Mouse (Mus musculus) c-Kit-negative CD71-positive TER-119-positive erythroid progenitor cells, embryonic 14.5 days (primary cell): ENCODE measurements around the gene Rpn1.
A peak's percentile ranks its signal among the peaks of the same experiment; 100 is the strongest.

ENCODE experiments used
- DNase-seq: peaks from one replicate; pipeline ENCODE4 v3.0.0-alpha.2; 2013; ENCODE audit warnings: low read depth, low spot score

Gene Rpn1

DNA sequence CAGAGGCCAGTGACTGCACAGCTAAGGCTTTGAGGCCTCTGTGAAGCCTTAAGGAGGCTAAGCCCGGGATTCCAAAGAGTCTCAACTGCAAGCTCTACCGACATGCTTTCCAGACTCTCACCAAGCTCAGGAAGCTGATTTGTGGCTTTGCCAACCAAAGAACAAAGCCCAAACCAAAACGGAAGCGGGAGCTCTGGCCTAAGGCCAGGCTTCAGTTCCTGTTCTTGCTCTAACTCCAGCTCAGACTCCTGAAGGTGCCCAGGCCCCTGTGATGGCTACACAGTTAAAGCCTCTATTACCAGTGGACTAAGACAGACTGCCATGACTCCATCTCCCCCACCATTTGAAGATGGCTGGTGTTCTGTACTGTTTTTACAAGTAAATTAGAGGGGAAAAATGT lies 19.2 kb upstream of the Rpn1 start:
- no peak for DNase-seq

GRCm38 (mm10) chr6:88065968-88066367 lies 18.3 kb upstream of the Rpn1 start:
- no peak for DNase-seq

- no peak for DNase-seq
Measured at GRCm38 (mm10) chr6:88067722-88068121, 16.6 kb upstream of the Rpn1 start.

DNA sequence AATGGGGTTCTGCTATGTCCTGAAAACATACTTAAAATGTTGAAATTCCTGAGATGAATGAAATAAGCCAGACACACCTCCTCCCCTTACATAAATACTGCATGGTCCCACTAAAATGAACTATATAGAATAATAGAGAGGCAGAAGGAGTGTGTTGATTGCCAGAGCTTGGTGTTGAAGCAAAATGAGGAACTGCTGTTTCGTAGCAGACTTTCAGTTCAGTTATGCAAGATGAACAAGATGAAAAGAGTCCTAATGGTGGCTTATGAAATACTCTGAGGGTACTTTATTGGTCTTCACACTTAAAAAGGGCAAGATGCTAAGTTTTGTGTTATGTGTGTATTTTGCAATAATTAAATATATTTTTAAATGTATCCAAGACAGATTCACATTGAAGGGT lies 15.5 kb upstream of the Rpn1 start:
- no peak for DNase-seq

DNA sequence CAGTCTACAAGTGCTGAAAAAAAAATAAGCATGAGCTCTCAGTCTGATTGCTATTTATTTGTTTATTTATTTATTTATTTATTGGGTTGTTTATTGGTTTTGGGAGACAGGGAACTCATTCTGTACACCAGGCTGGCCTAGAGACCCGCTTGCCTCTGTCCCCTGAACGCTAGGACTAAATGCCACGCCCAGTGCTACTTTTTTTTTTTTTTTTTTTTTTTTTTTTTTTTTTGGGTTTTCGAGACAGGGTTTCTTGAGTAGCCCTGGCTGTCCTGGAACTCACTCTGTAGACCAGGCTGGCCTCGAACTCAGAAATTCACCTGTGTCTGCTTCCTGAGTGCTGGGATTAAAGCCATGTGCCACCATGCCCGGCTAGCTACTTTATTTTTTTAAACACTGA lies 13.8 kb upstream of the Rpn1 start:
- DNase-seq, result no peak

GRCm38 (mm10) chr6:88071216-88071615 lies 13.1 kb upstream of the Rpn1 start:
- no peak for DNase-seq

GRCm38 (mm10) chr6:88074752-88075554 lies 9.3 kb upstream of the Rpn1 start:
- DNase-seq, result peak; percentile 85

DNA sequence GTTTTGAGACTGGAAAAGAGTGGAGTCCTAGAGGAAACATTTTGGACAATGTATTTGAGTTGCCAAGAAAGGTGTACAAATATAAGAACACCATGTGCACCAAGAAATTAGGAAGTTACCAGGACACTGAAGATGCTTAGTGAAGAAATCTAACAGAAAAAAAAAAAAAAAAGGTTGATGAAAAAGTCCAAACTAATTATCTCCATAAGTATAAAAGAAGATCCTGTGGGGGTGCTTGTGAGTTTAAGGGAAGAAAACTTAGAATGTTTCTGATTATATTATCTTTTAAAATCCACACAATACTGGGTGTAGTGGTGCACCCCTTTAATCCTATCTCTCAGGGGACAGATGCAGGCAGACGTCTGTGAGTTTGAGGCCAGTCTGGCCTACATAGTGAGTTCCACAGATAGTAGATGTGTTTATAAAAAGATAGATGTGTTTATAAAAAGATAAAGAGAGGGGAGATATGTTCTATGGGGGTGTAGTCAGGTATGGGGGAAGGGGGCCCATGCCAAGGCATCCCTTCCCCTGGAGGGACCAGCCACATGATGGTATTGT lies 8.2 kb upstream of the Rpn1 start:
- DNase-seq, result no peak

- no peak for DNase-seq
Measured at GRCm38 (mm10) chr6:88083095-88083494, 1.2 kb upstream of the Rpn1 start.

DNA sequence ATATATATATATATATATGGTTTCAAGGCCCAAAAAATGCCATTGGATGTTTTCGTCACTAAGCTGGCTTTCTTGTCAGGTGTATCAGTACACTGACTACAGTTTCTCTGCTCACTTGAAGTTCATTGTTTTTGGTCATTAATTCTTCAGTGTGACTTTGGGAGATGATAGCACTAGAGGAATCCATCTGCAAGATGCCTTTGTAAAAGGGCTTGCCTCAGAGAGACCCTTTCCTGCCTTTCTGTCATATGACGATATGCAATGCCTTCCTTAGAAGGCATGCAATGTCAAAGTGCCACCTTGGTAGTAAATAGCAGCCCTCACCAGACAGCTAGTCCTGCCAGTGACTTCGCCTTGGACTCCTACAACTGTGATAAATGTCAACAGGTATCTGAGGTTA lies 610 bp upstream of the Rpn1 start:
- DNase-seq, result no peak

- no peak for DNase-seq
Measured at GRCm38 (mm10) chr6:88088971-88089370, 4.7 kb downstream of the Rpn1 start.

- no peak for DNase-seq
Measured at GRCm38 (mm10) chr6:88095377-88095776, 11.1 kb downstream of the Rpn1 start.

GRCm38 (mm10) chr6:88102096-88102495 lies 17.8 kb downstream of the Rpn1 start:
- no peak for DNase-seq

DNA sequence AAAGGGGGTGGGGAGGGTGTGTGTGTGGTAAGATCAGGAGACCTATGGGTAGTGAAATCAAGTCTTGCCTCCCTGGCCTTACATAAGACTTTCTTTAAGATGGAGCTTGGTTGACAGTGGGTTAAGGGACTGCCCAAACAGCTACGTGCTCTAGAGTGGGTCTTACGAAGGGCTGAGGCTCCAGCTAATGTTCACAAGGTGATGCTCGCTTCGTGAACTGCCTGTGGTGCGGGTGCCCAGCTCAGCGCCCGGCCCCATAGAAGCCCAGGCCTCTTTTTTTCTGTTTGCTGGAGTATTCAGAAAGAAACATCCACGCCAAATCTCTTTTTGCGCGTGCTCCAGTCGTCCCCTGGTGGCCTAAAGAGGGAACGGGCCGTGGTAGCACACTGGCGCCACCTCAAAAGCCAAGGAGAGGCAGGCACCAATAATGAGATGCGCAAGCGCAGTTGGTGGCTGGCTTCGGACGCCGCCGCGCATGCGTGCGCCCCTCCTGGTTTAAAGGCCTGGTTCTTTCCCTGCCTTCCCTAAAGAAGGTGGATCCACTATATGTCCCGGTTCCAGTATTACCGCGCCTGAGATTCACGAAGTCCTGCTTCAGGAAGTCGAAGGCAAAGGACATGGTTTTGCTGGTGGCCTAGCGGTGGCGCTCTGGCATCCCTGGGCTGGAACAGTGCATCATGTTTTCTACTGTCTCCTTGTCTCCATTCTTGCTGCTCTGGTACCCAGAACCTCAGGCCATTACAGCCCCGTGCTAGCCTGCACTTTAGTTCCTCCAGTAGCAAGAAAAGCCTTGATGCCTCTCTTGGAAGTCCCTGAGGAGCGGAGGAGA lies 21.7 kb downstream of the Rpn1 start:
- DNase-seq, result peak; percentile 64

DNA sequence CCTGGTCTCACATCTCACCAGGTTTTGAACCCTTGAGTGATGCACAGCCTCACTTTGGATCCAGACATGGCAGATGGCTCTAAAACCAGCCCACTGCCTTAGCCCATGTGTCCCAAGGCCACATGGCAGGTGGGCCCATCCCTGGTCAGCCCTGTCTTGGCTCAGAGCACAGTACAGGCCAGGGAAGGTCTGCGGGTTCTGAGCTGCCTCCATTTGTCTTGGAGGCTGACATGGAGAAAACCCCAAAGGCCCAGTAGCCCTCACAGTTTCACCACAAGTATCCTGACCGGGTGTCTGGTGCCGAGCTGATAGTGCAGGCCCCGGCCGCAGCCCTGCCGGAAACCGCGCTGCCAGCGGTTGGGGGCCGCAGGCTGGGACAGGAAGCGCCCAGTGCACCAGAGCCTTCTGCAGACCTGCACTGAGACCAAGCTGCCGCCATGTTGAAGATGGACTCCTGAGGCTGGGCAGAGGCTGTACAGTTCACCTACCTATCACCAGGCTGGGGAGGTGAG lies 22.4 kb downstream of the Rpn1 start:
- DNase-seq, result no peak

DNA sequence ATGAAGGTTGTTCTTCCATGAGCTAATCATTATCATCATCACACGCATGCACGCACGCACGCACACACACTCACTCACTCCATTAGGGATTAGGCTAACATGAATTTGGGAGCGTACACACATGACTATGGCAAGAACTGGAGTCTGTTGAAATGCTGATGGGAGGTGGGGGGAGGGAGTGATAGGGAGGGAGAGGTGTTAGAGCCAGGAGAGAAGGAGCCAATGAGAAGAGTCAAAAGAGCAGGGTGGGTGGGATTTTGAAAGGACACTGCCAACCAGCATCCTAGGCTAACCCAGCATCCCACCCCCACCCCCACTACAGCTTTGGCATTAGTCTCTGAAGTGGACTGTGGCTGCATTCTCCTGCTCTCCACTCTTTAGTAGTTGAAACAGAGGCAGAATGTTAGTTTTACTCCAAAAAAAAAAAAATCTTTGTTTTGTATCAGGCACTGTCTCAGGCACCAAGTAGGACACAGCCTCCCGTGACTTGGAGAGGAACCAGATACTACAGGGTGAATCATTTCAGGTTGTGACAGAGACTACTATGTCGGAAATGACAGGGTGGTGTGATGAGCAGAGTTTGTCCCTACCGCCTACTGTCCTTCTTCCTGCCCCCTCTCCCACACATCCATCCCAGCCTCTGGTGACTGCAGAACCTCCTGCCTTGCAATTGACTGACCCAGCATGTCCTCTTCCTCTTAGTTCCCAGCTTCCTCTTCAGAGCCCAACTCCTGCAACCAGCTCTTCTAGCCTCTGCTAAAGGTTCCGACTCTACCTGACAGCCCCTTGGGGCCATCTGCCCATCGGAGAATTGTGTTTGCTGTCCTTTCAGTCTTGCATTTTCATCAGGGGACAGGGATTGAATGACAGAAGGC lies 23.6 kb downstream of the Rpn1 start:
- DNase-seq, result no peak

GRCm38 (mm10) chr6:88113139-88113538 lies 28.9 kb downstream of the Rpn1 start:
- DNase-seq, result peak; percentile 44

DNA sequence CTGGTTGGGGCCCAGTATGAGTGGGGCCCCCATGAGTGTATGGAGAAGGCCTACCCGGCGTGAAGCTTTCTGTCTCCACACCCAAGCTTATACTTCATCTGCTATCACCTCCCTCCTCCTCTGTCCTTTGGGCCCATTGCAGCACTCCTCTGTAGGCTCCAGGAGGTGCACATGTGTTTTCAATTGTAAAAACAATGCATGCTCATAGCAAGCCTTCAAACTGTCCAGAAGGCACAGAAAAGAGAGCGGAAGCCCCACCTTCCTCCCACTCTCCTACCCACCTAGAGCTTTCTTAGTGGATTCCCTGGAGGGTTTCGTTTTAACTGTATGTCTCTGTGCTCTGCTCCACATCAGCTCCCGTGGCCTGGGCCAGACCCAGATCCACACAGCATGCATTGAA lies 30.1 kb downstream of the Rpn1 start:
- DNase-seq, result no peak

GRCm38 (mm10) chr6:88116347-88117183 lies 32.3 kb downstream of the Rpn1 start:
- DNase-seq, result peak; percentile 24

- DNase-seq, result no peak
Measured at GRCm38 (mm10) chr6:88117184-88117575, 32.9 kb downstream of the Rpn1 start.

DNA sequence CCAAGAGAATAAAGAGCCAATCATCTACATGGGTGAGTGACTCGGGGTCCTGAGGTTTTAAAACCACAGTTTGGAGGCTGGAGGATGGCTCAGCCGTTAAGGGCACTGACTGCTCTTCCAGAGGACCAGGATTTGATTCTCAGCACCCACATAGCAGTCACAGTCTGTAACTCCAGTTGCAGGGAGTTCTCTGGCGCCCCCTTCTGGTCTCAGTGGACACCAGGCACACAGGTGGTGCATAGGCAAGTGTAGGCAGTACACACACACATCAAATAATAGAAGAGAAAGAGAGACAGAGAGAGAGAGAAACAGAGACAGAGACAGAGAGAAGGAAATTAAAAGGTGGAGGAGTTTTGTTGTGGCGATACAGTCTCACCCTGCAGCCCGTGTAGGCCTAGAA lies 35.0 kb downstream of the Rpn1 start:
- no peak for DNase-seq
